Mouse (Mus musculus): ENCODE data around the gene Cgnl1. TPM values are rescaled to one million over a fixed set of nuclear protein-coding genes. Genes with fewer than 3 reads are reported as not detected.

The Cgnl1 gene
- polyA plus RNA-seq, 1 experiment, result 105 TPM

DNA sequence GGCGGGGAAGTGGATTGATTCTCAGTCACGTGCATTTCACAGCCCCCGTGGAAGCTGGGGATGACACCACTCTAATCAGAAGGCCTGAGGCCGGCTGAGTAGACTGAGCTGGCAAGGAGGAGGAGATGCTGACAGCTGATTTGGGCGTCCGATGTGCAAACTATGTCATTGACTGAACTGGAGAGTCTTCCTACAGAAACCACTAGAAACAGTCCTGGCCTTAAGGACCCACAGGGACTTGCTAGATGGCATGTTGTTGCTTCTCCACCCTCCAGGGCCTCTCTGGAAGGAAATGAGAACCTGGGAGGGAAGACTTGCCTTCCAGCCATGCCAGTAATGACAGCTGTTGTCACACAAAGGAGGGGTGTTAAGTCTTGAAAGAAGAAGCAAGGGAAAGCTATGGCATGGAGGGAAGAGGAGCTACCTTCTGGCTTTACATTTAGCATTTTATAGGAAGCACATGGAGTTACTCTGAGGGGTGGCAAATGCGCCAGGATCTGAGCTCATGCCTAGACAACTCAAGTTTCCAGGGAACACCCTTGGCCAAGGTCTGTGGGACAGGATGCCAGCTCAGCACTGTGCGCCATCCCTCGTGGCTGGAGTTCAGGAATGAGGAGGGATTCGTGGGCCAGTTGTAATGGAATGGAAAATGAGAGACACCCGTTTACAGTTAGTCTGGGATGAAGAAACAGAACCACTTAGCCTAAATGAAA, 92.1 kb downstream of the Cgnl1 start:
- H3K4me1 ChIP-seq (ENCODE audit: control insufficient read depth, insufficient read depth, low read length), result peaks cover 39% of the 10 kb centered on the region
- no peaks in the 10 kb centered on the region for H3K27me3 ChIP-seq (replicated peaks; ENCODE audit: control insufficient read depth, insufficient read depth, low read length)
- H3K36me3 ChIP-seq (ENCODE audit: control insufficient read depth, insufficient read depth, low read length), result no peaks in the 10 kb centered on the region; the same call in 1 of the 2 replicates
- peak; percentile 70 for DNase-seq
- H3K27ac ChIP-seq (ENCODE audit: insufficient read depth, low read depth, low read length), result peak overlapping the region; percentile 58
- H3K4me3 ChIP-seq (ENCODE audit: insufficient read depth, low read depth, low read length), result no peak overlapping the region
- TF ChIP-seq CTCF (conservative IDR thresholded peaks at IDR 0.05; ENCODE audit: insufficient read depth, insufficient read length, low read depth, low read length) (no peak), POLR2A (IDR thresholded peaks at IDR 0.05; ENCODE audit: low read depth, low read length) (no peak)
- 47% methylated on average over 11 of the region's 11 CpGs for WGBS

DNA sequence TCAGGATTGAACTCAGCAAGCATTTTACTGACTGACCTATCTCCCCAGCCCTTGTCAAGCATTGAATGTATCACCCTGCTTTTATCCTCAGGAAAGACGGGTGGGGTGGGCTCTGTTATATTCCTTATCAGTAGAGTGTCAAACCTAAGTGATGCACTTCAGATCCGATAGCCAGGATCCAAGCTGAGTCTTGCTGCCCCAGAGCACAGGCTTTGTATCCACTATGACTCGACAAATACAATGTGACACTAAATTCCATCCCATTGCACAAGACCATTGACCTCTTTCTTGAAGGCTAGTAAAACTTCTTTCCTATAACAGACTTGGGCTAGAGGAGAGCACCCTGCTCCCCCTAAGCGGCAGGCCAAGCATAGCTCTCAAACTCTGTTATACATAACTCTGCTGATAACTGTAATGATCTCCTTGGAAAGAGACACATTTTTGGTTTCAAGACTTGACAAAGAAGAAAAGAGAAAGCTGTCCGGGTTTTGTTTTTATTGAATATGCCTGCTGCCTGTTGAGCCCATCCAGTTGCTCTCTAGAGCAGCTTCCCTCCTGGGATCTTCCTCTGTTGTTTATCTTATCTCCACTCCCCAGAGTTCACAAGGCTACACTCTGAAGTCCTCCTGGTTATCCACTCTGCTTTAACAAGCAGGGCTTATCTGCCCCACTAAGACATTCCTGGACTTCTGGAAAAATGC, 94.3 kb downstream of the Cgnl1 start:
- Histone ChIP-seq H3K4me1 (ENCODE audit: control insufficient read depth, insufficient read depth, low read length) (peaks cover 43% of the 10 kb centered on the region), H3K4me3 (ENCODE audit: insufficient read depth, low read depth, low read length) (no peak overlapping the region), H3K36me3 (ENCODE audit: control insufficient read depth, insufficient read depth, low read length) (no peaks in the 10 kb centered on the region; the same call in 1 of the 2 replicates), H3K27ac (ENCODE audit: insufficient read depth, low read depth, low read length) (peak overlapping the region; percentile 72), H3K27me3 (replicated peaks; ENCODE audit: control insufficient read depth, insufficient read depth, low read length) (no peaks in the 10 kb centered on the region)
- 65% methylated on average over 5 of the region's 5 CpGs for WGBS
- TF ChIP-seq POLR2A (IDR thresholded peaks at IDR 0.05; ENCODE audit: low read depth, low read length) (no peak), CTCF (conservative IDR thresholded peaks at IDR 0.05; ENCODE audit: insufficient read depth, insufficient read length, low read depth, low read length) (no peak)
- peak; percentile 52 for DNase-seq

DNA sequence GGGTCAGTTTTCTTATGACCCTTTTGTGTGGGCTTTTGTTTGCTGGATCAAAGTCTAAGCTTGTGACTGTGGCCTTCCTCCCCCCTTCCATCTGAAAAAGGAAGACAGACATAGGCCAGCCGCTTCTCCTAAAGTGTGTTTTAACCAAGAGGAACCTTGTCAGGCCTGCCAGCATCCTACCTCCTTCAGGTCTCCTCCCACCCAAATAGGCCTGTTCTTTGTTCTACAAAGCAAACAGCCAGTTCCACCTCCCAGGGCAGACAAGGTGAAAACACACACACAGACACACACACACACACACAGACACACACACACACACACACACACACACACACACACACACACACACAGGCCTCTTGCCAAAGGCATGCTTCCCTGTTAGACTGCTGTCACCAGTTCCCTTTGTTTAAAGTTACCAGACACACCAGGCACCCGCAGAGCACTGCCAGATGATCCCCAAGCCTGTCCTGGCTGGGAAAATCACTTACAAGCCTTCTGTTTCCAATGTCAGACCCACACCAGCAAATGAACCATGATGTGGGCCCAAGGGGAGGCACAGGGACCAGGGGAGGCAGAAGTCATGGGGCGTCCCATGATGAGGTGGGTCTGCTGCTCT, 95.5 kb downstream of the Cgnl1 start:
- Histone ChIP-seq H3K36me3 (ENCODE audit: control insufficient read depth, insufficient read depth, low read length) (no peaks in the 10 kb centered on the region), H3K4me3 (ENCODE audit: insufficient read depth, low read depth, low read length) (no peak overlapping the region), H3K4me1 (ENCODE audit: control insufficient read depth, insufficient read depth, low read length) (peaks cover 44% of the 10 kb centered on the region), H3K27me3 (replicated peaks; ENCODE audit: control insufficient read depth, insufficient read depth, low read length) (no peaks in the 10 kb centered on the region), H3K27ac (ENCODE audit: insufficient read depth, low read depth, low read length) (peak overlapping the region; percentile 78)
- DNase-seq, result no peak
- TF ChIP-seq POLR2A (IDR thresholded peaks at IDR 0.05; ENCODE audit: low read depth, low read length), result no peak
- TF ChIP-seq CTCF (conservative IDR thresholded peaks at IDR 0.05; ENCODE audit: insufficient read depth, insufficient read length, low read depth, low read length), result no peak
- 71% methylated on average over 3 of the region's 3 CpGs for WGBS

DNA sequence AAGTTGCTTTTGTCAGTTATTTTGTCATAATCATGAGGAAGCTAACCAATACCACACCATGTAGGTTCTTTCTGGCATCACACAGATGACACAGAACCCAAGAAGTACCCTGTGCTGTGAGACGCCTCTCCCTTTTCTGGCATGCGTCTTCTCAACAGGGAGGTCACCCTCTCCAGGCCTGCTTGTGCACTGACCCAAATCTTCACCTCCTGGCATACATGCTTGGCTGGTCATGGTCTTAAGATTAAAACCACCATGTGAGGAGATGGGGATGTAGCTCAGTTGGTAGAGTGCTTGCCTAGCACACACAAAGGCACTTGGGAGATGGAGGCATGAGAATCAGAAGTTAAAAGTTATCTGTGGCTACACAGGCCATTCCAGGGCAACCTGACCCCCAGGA, 96.2 kb downstream of the Cgnl1 start:
- 49% methylated on average over 2 of the region's 2 CpGs for WGBS
- Histone ChIP-seq H3K27me3 (replicated peaks; ENCODE audit: control insufficient read depth, insufficient read depth, low read length) (no peaks in the 10 kb centered on the region), H3K27ac (ENCODE audit: insufficient read depth, low read depth, low read length) (peak overlapping the region; percentile 78), H3K36me3 (ENCODE audit: control insufficient read depth, insufficient read depth, low read length) (no peaks in the 10 kb centered on the region; the same call in 1 of the 2 replicates), H3K4me1 (ENCODE audit: control insufficient read depth, insufficient read depth, low read length) (peaks cover 51% of the 10 kb centered on the region), H3K4me3 (ENCODE audit: insufficient read depth, low read depth, low read length) (no peak overlapping the region)
- peak; percentile 90 for DNase-seq
- no peak for TF ChIP-seq POLR2A (IDR thresholded peaks at IDR 0.05; ENCODE audit: low read depth, low read length)

DNA sequence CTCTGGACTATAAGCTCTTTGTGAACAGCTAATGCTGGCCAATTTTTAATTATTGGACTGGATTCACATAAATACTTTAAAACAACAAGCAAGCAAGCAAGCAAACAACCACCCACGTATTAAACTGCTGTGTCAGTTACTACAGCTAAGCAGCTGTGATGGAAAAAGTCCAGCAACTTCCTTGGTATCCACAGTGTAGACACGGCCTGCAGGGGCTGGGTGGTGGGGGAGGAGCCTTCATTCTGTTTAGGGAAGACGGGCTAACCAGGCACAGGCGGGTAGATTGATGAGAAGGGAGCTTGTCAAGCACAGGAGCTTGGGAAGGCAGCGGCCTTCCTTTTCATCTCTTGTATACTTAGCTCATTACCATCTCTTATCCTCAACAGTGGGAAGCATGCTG, 96.9 kb downstream of the Cgnl1 start:
- TF ChIP-seq CTCF (conservative IDR thresholded peaks at IDR 0.05; ENCODE audit: insufficient read depth, insufficient read length, low read depth, low read length) (no peak), POLR2A (IDR thresholded peaks at IDR 0.05; ENCODE audit: low read depth, low read length) (no peak)
- peak overlapping the region; percentile 63; the same call in 1 of the 2 replicates for H3K27ac ChIP-seq (ENCODE audit: insufficient read depth, low read depth, low read length)
- no peaks in the 10 kb centered on the region; the same call in 1 of the 2 replicates for H3K36me3 ChIP-seq (ENCODE audit: control insufficient read depth, insufficient read depth, low read length)
- no peak overlapping the region for H3K4me3 ChIP-seq (ENCODE audit: insufficient read depth, low read depth, low read length)
- peaks cover 47% of the 10 kb centered on the region for H3K4me1 ChIP-seq (ENCODE audit: control insufficient read depth, insufficient read depth, low read length)
- DNase-seq, result peak; percentile 79
- H3K27me3 ChIP-seq (replicated peaks; ENCODE audit: control insufficient read depth, insufficient read depth, low read length), result no peaks in the 10 kb centered on the region
- WGBS, result 37% methylated on average over 5 of the region's 5 CpGs

DNA sequence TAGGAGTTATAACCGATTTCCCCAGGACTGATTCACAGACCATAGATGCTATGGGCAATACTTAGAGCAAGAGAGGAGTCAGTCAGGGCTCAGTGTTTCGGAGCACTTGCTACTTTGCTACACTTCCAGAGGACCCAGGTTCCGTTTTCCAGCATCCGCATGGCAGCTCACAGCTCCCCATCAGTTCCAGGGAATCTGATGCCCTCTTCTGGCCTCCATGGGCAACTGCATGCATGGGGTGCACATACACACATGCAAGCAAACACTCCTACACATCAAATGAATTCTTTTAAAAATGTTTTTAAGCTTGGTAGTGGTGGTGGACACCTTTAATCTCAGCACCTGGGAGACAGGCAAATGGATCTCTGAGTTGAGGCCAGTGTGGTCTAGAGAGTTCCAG, 98.9 kb downstream of the Cgnl1 start:
- peaks cover 49% of the 10 kb centered on the region for H3K4me1 ChIP-seq (ENCODE audit: control insufficient read depth, insufficient read depth, low read length)
- no peak overlapping the region for H3K4me3 ChIP-seq (ENCODE audit: insufficient read depth, low read depth, low read length)
- TF ChIP-seq CTCF (conservative IDR thresholded peaks at IDR 0.05; ENCODE audit: insufficient read depth, insufficient read length, low read depth, low read length) (peak; percentile 21; the same call in 1 of the 2 replicates), POLR2A (IDR thresholded peaks at IDR 0.05; ENCODE audit: low read depth, low read length) (no peak)
- no peak overlapping the region for H3K27ac ChIP-seq (ENCODE audit: insufficient read depth, low read depth, low read length)
- WGBS, result 98% methylated on average over 4 of the region's 4 CpGs
- H3K36me3 ChIP-seq (ENCODE audit: control insufficient read depth, insufficient read depth, low read length), result no peaks in the 10 kb centered on the region; the same call in 1 of the 2 replicates
- DNase-seq, result no peak
- H3K27me3 ChIP-seq (replicated peaks; ENCODE audit: control insufficient read depth, insufficient read depth, low read length), result no peaks in the 10 kb centered on the region

DNA sequence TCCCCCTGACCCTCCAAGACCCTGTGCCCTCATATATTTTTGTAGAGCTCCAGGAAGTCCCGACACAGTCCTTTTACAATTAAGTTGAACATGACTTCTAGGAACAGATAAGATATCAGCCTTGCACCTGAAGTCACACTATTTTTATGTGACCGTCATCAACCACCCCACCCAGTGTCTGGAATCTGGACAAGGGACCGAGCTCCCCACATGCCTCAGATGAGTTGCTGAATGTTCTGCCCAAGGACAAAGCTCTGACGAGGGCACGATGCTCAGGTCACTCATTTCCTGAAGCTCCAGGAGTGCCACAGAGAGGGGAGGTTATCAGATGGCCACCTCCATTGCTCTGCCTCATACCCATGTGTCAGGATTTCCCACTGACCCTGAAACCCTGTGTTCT, 100.7 kb downstream of the Cgnl1 start:
- 50% methylated on average over 5 of the region's 5 CpGs for WGBS
- Histone ChIP-seq H3K4me3 (ENCODE audit: insufficient read depth, low read depth, low read length) (no peak overlapping the region), H3K27me3 (replicated peaks; ENCODE audit: control insufficient read depth, insufficient read depth, low read length) (no peaks in the 10 kb centered on the region), H3K4me1 (ENCODE audit: control insufficient read depth, insufficient read depth, low read length) (peaks cover 46% of the 10 kb centered on the region), H3K36me3 (ENCODE audit: control insufficient read depth, insufficient read depth, low read length) (no peaks in the 10 kb centered on the region; the same call in 1 of the 2 replicates), H3K27ac (ENCODE audit: insufficient read depth, low read depth, low read length) (peak overlapping the region; percentile 84)
- TF ChIP-seq CTCF (conservative IDR thresholded peaks at IDR 0.05; ENCODE audit: insufficient read depth, insufficient read length, low read depth, low read length), result no peak
- no peak for TF ChIP-seq POLR2A (IDR thresholded peaks at IDR 0.05; ENCODE audit: low read depth, low read length)
- DNase-seq, result no peak

Data from kidney, adult 2 months (tissue).